ENCODE assay signal across 8 mouse cellular contexts in genomic region chr2:6212724-6213511, GRCm38 (mm10). TPM values are rescaled to one million over a fixed set of nuclear protein-coding genes. Genes with fewer than 3 reads are reported as not detected.
A peak's percentile ranks its signal among the peaks of the same experiment; 100 is the strongest.
DNase-seq lines count a peak whose midpoint lies in the region; ATAC-seq lines count a peak whose summit lies in the region.

Echdc3 (minus strand) TSS chr2:6213033.

- ATAC-seq in frontal cortex, adult (ENCODE audit: low TSS enrichment): peak; percentile 55

- no peaks in the 10 kb centered on the region for H3K9me3 ChIP-seq in hindbrain, embryonic 10.5 days

- peak; percentile 95 for DNase-seq in NIH3T3 (ENCODE audit: low read depth)
- peak; percentile 90 for DNase-seq in cerebellum, adult 9-11 months
- DNase-seq in hindbrain, embryonic 10.5 days (ENCODE audit: low spot score): peak; percentile 90
- DNase-seq in layer of hippocampus, adult 9-10 months (ENCODE audit: low spot score): peak; percentile 46
- DNase-seq in lung, postnatal 14 days: peak; percentile 89
- peak; percentile 90 for DNase-seq in ovary, postnatal 36 days (ENCODE audit: low spot score)
- DNase-seq in thymus, postnatal 14 days: peak; percentile 61

- H3K27me3 ChIP-seq in hindbrain, embryonic 10.5 days (ENCODE audit: insufficient read depth, poor library complexity, severe bottlenecking): peaks cover 6% of the 10 kb centered on the region; the same call in 1 of the 2 replicates

- peak within 1 kb of the TSS; percentile 63 for H3K4me3 ChIP-seq in hindbrain, embryonic 10.5 days

- peak within 1 kb of the TSS; percentile 90 for H3K27ac ChIP-seq in hindbrain, embryonic 10.5 days

- peaks cover 27% of the 10 kb centered on the region for H3K4me1 ChIP-seq in hindbrain, embryonic 10.5 days (replicated peaks)

- 1% methylated on average over 30 of the region's 30 CpGs for WGBS in hindbrain, embryonic 10.5 days

- no peaks in the 10 kb centered on the region for H3K36me3 ChIP-seq in hindbrain, embryonic 10.5 days

RNA-seq across cellular contexts. Expression of gene Echdc3, which starts in this region (rescaled TPM):
- polyA plus RNA-seq in hindbrain, embryonic 10.5 days (2016; fragmentation: Nextera tagmentation; extraction: Ambion mirVana): 2.4 and 2.6 TPM in 2 replicates

Comparison
In these comparisons a context has a peak if more than half of its experiments do, and no peak if none do; other contexts are left out.
1. Peak in every context shown above with its lines: DNase-seq, ATAC-seq, H3K4me3 ChIP-seq and H3K27ac ChIP-seq.